Mouse (Mus musculus) adrenal gland, postnatal 10 days (tissue): ENCODE measurements around the gene Zfp189. TPM values are rescaled to one million over a fixed set of nuclear protein-coding genes. Genes with fewer than 3 reads are reported as not detected.

Experiments
- DNase-seq: peaks from one replicate; pipeline ENCODE4 v3.0.0; 2021; ENCODE audit warnings: mixed read lengths
- total RNA-seq, 2 experiments: library from RNA; stranded (reverse); gene quantifications; 2 replicates each; pipeline ENCODE4 v1.2.3; 2021

Zfp189 gene
- total RNA-seq, 2 experiments from 2014 or later, result 7.7 to 8.3 TPM

GRCm38 (mm10) chr4:49536671-49537070, 15.7 kb downstream of the Zfp189 start:
- DNase-seq, result no peak

- DNase-seq, result peak; percentile 46
These were observed 18.7 kb downstream of the Zfp189 start for GRCm38 (mm10) chr4:49539665-49540064.

GRCm38 (mm10) chr4:49540966-49541365, 20.0 kb downstream of the Zfp189 start:
- DNase-seq, result no peak

- no peak for DNase-seq
These were observed 25.1 kb downstream of the Zfp189 start for GRCm38 (mm10) chr4:49546026-49546425.

GRCm38 (mm10) chr4:49546873-49547543, 26.0 kb downstream of the Zfp189 start:
- DNase-seq, result no peak

GRCm38 (mm10) chr4:49547544-49548219, 26.7 kb downstream of the Zfp189 start:
- no peak for DNase-seq

- no peak for DNase-seq
These were observed 28.4 kb downstream of the Zfp189 start, which contains the start of gene Aldob for GRCm38 (mm10) chr4:49549383-49549782. TSS of gene Aldob (minus strand) at chr4:49549546.

- DNase-seq, result no peak
These were observed 32.4 kb downstream of the Zfp189 start for GRCm38 (mm10) chr4:49553380-49553779.

GRCm38 (mm10) chr4:49557375-49557774, 36.4 kb downstream of the Zfp189 start:
- no peak for DNase-seq

GRCm38 (mm10) chr4:49558181-49558580, 37.2 kb downstream of the Zfp189 start:
- DNase-seq, result no peak

GRCm38 (mm10) chr4:49559915-49560772, 39.2 kb downstream of the Zfp189 start:
- DNase-seq, result peak; percentile 78

GRCm38 (mm10) chr4:49567613-49568012, 46.6 kb downstream of the Zfp189 start:
- peak; percentile 66 for DNase-seq

GRCm38 (mm10) chr4:49572194-49572593, 51.2 kb downstream of the Zfp189 start:
- no peak for DNase-seq

Other genes starting within 250 kb of the Zfp189 start
- 10 to 100 TPM in 1 of 2 experiments, 1 to 10 TPM in 1; 7.0 to 12.0 TPM for gene Acnat2, start 113.0 kb upstream of the Zfp189 start, total RNA-seq
- gene Acnat1, start 47.3 kb upstream of the Zfp189 start, total RNA-seq, result 10 to 100 TPM in 1 of 2 experiments, 1 to 10 TPM in 1; 9.1 to 12.4 TPM
- gene Baat, start 14.6 kb upstream of the Zfp189 start, total RNA-seq, result 1 to 10 TPM; 1.8 to 1.9 TPM
- gene Mrpl50, start 83 bp upstream of the Zfp189 start, total RNA-seq, result 10 to 100 TPM; 45.5 to 49.5 TPM
- gene Aldob, start 28.4 kb downstream of the Zfp189 start, total RNA-seq, result 100 to 1,000 TPM; 171 to 692 TPM
- gene Tmem246, start 76.7 kb downstream of the Zfp189 start, total RNA-seq, result 10 to 100 TPM; 14.6 to 18.7 TPM
- gene Rnf20, start 110.8 kb downstream of the Zfp189 start, total RNA-seq, result 10 to 100 TPM; 39.8 to 46.0 TPM
- gene Ppp3r2, start 160.8 kb downstream of the Zfp189 start, total RNA-seq, result not detected